Mouse (Mus musculus) liver (tissue): Measurements from ENCODE around the gene Fzd10.

Source experiments
- DNase-seq: peaks from one replicate; pipeline ENCODE4 v3.0.0-alpha.2; 2020; ENCODE audit warnings: mixed read lengths

Fzd10 gene

GRCm38 (mm10) chr5:128600072-128601021 lies at the start of gene Fzd10:
Gene Fzd10 (plus strand): TSS chr5:128600844.
- peak; percentile 55 for DNase-seq

GRCm38 (mm10) chr5:128551448-128551847 lies 49.2 kb upstream of the Fzd10 start:
- no peak for DNase-seq

DNA sequence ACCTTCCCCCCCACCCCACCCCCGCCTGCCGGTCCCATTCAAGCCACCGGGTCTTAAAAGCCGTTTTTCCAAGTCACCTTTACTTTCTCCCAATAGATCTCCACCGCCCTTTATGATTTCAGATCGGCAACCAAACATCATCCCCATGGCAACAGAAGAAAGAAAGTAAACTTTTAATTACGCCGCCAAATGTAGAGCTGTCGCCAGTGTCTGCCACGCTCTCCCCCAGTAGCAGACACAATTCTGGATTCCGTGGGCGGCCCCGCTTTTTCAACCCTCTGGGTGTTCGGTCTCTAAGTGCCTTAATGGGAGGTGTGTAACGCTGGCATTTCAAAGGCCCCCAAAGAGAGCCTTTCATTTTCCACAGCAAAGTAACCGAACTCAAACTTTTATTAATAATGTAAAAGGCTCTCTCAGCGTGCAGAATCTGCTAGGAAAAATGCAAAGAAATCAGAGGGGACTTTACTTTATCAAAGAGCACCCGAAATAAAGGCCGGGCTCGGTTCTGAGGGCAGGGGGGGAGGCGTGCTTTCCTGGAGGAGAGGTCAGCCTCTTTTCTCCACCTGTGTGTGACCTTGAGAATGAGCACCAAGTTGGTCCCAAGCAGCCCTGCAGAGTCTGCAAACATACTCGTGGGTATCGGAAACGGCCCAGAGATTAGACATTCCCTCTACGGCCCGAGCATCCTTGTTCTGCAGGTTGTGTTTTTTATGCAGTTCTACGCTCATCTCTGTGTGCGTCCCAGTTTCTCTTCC lies 48.3 kb upstream of the Fzd10 start:
- DNase-seq: no peak

DNA sequence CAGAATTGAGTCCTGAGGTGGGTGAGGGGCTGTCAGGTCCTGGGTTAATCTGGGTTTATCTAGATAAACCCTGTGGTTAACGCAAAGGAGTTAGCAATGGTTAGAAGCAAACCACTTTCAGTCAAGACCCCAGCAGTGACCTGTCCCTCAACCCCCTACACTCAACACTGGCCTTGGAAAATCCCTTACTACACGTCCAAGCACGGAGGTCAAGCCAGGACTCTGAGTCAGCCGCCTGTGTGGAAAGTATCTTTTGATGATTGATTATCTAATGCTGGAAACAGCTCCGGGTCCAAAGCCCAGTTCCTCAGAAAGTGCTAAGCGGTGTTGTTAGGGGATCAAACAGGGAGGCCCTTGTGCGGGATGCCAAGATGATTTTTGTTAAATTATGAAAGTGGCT lies 42.5 kb upstream of the Fzd10 start:
- DNase-seq: no peak

DNA sequence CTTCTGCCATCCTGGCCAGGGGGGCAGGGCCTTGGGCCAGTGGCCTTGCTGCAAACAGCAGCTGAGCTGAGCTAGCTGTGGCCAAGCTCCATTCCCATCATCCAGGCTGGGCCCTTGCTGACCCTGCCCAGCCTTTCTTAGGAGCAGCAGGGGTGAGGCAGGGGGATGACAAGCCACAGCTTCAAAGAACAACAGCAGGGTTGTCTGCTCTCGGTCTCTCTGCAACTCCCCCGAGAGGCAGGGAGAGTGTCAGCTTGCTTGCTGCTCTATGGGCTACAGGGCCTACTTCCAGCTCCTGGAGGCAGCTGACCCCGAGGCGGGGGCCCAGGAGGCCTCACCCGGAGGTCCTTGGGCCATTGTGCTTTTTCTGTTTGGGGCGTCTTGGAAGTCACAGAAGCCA lies 33.3 kb upstream of the Fzd10 start:
- DNase-seq: no peak

- DNase-seq: no peak
These were observed 31.7 kb upstream of the Fzd10 start for GRCm38 (mm10) chr5:128568970-128569369.

DNA sequence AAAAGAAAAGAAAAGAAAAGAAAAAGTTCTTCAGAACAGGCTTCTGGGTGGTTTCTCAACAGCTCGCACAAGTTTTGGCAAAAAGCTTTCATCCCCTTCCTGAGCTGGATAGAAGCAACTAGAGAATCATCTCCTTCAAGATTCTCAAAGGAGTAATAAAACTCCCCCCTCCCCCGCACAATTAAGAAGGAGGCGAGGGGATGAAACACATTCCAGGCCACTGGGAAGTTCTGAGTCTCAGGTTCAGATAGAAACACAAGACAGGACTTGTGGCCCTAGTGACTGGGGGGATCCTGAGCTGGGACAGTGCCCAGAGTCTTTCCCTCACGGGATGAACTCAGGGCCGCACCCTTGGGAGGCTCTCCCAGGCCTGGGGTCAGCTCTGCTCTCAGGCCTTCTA lies 30.6 kb upstream of the Fzd10 start:
- DNase-seq: no peak

- DNase-seq: no peak
These were observed 29.8 kb upstream of the Fzd10 start for GRCm38 (mm10) chr5:128570848-128571247.

DNA sequence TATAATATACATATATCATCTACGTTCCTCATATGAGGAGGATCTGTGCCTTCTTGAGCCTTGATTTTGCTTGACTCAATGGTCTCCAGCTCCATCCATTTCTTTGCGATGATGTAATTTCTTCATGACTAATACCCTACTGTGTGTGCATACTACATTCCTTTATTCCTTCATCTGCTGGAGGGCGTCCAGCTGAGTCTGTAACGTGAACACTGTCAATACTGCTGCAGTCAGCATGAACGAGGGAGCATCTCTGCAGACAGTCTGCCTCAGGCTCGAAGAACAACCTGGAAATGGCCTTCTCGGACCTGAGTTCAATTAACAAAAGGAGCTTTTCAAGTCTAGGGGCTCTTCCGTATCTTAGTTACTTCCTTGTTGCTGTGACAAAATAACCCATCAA lies 28.9 kb upstream of the Fzd10 start:
- no peak for DNase-seq

- DNase-seq: no peak
These were observed 24.6 kb upstream of the Fzd10 start for GRCm38 (mm10) chr5:128575997-128576579.

GRCm38 (mm10) chr5:128579047-128579650 lies 21.5 kb upstream of the Fzd10 start:
- DNase-seq: no peak

- DNase-seq: no peak
These were observed 19.7 kb upstream of the Fzd10 start for GRCm38 (mm10) chr5:128580931-128581330.

- no peak for DNase-seq
These were observed 19.1 kb upstream of the Fzd10 start for GRCm38 (mm10) chr5:128581516-128581921.

DNA sequence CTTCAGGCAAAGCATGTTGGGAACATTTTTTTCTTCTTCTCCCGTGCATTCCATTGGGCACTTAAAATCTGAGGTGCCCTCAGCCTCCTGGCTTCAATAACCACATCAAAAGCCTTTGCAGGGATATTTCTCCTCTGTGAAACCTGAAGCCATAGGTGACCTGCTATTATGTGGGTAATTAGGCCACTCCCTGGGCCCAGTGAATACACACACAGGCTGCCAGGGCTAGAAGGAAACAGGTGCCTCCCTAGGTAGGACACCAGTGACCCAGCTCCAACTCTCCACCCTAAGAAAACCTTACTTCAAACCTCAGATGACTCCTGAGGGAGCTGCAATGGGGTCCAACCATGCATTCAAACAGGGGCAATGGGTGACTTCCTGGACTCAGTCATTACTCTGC lies 11.4 kb upstream of the Fzd10 start:
- DNase-seq: no peak

GRCm38 (mm10) chr5:128593446-128593845 lies 7.2 kb upstream of the Fzd10 start:
- no peak for DNase-seq

DNA sequence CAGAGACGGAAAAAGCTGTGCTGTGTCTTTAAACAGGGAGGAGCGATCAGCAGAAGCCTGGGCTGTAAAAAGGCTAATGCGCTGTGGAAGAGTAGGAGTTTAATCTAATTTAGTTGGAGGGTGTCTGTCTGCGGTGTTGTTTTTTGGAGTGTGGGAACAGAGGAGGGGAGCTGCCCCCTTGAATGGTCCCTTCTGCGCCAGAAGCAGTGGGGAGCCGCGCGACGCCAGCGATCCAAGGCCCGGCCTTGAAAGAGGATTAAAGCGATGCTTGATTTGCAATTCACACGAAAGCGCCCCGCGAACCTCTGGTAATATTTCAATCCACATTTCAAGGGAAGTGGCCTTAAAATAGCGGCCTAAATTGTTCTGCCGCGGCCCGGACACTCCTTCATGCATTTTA lies 3.8 kb upstream of the Fzd10 start:
- no peak for DNase-seq

- no peak for DNase-seq
These were observed 3.3 kb upstream of the Fzd10 start for GRCm38 (mm10) chr5:128597381-128597780.

GRCm38 (mm10) chr5:128598191-128598720 lies 2.4 kb upstream of the Fzd10 start:
- DNase-seq: no peak

DNA sequence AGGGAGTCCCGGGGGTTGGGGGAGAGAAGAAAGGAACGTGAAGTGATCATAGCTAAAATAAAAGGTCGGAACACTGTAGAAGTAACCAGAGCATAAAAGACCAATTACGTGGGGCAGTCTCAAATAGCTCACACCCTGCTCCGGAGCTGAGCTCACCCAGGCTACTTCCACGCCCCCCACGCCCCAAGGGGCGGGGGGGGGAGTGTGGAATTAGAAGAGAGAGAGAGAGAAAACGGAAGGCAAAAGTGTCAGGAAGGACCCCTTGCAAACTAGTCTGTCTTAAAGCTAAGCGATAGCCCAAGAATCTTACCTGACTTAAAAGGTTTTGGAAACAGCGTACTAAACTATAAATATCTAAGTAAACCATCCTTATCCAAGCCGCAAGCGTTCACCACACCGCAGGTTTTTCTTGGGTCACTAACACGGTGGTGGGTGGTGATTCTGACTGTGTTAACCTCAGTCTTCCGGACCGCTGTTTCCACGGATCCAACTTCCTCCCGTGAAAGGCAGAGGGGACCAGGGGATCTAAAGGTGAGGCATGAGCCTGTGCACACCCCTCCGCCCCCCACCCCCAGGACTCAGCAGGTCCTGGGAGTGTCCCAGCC lies 1.8 kb upstream of the Fzd10 start:
- DNase-seq: no peak

DNA sequence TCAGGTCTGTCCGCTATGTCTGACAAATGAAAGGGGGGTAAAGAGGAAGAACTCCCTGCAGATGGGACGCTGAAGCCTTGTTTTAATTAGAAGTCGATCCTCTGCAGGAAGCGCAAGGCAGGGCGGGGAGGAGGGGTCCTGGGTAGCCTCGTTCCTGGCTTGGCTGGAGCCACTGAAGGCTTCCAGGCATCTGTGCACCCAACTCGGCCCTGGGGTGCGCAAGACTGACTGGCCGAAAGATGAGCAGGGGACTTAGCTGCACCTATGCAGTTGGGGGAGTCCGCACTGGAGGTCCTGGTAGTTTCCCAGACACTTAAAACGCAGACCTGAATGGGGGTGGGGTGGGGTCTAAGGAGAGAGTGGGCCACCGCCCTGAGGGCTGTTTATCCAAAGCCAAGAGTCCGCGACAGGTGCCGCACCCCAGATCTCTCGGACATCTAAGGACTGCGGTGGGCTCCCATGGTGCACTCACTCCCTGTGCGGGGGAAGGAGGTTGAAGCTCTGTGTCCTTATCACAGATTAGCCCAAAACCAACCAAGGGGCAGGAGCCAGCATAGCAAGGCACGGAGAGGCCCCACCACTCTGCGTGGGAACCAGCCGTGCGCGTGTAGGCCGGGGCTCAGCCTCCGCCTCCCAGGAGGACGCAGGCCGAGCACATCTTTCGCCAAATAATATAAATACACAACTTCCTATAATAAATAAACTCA lies 1.1 kb upstream of the Fzd10 start:
- no peak for DNase-seq
